22 mouse cellular contexts compared by ENCODE assay signal in genomic region chr3:149387537-149387936, GRCm38 (mm10).
DNase-seq lines count a peak whose midpoint lies in the region; ATAC-seq and TF ChIP-seq lines count a peak whose summit lies in the region.
"Had no signal": no experiment of that assay in that cellular context is flagged by ENCODE, and none has a peak within 500 bp of the region (broad histone marks: within the 10 kb centered on the region; RNA-seq: fewer than 3 reads in every experiment).

No protein-coding gene starts in this region.

- whole genome bisulfite sequencing in lung, embryonic 14.5 days: 32% methylated on average over 3 of the region's 3 CpGs
- 35% methylated on average over 3 of the region's 3 CpGs for WGBS in lung, adult 2 months
- 44% methylated on average over 3 of the region's 3 CpGs for WGBS in thymus, adult 2 months

- H3K9ac ChIP-seq in lung, embryonic 14.5 days: no peak overlapping the region
- H3K9ac ChIP-seq: forebrain, postnatal 0 days; midbrain, embryonic 15.5 days had no signal

- TF ChIP-seq POLR2A in lung, adult 2 months (IDR thresholded peaks at IDR 0.05; ENCODE audit: borderline replicate concordance, extremely low read depth, low read depth, low read length): no peak
- TF ChIP-seq POLR2A in thymus, adult 2 months (IDR thresholded peaks at IDR 0.05; ENCODE audit: control insufficient read depth, extremely low read depth, insufficient read depth, low read length, poor library complexity): no peak

- TF ChIP-seq CTCF in lung, embryonic 14.5 days (IDR thresholded peaks at IDR 0.05; ENCODE audit: low read depth): no peak
- no peak for TF ChIP-seq CTCF in lung, adult 2 months (IDR thresholded peaks at IDR 0.05; ENCODE audit: insufficient read depth, low read length)
- no peak for TF ChIP-seq CTCF in thymus, adult 2 months (IDR thresholded peaks at IDR 0.05; ENCODE audit: borderline replicate concordance, control insufficient read depth, extremely low read depth, insufficient read depth, low read length, poor library complexity)

- 0 out of 2 replicates have a peak, but pooled peaks have one; percentile 31 for ATAC-seq in lung, embryonic 14.5 days (ENCODE audit: insufficient read depth)
- peak; percentile 14 to 39; a peak in 3 of 4 replicates for ATAC-seq in hematopoietic stem cell, adult 5-6 weeks (replicated peaks in 1 of 2; ENCODE audit: insufficient read depth in 1 of 2, low FRiP score in 2 of 2, low TSS enrichment in 1 of 2, low read depth in 1 of 2, poor library complexity in 2 of 2, severe bottlenecking in 2 of 2)
- ATAC-seq: forebrain, postnatal 0 days; midbrain, embryonic 15.5 days had no signal

- H3K9me3 ChIP-seq in lung, embryonic 14.5 days (ENCODE audit: low read depth, low read length): no peaks in the 10 kb centered on the region
- H3K9me3 ChIP-seq: forebrain, embryonic 10.5 days; midbrain, embryonic 15.5 days had no signal

- H3K27ac ChIP-seq in lung, embryonic 14.5 days (ENCODE audit: low read depth): no peak overlapping the region
- no peak overlapping the region for H3K27ac ChIP-seq in thymus, adult 2 months (ENCODE audit: control insufficient read depth, insufficient read depth, low read length)
- H3K27ac ChIP-seq: forebrain, embryonic 10.5 days; left cerebral cortex, adult 2 months; midbrain, embryonic 15.5 days; stomach, postnatal 0 days had no signal

- H3K36me3 ChIP-seq in lung, embryonic 14.5 days (ENCODE audit: insufficient read depth): no peaks in the 10 kb centered on the region
- H3K36me3 ChIP-seq in thymus, adult 2 months (ENCODE audit: control insufficient read depth, insufficient read depth, low read length): no peaks in the 10 kb centered on the region
- H3K36me3 ChIP-seq: forebrain, embryonic 10.5 days; midbrain, embryonic 15.5 days had no signal

- no peak overlapping the region for H3K4me3 ChIP-seq in lung, embryonic 14.5 days (ENCODE audit: low read depth, low read length)
- H3K4me3 ChIP-seq in lung, adult 2 months (replicated peaks; ENCODE audit: extremely low read depth, low read depth, low read length): no peak overlapping the region
- H3K4me3 ChIP-seq in thymus, adult 2 months (ENCODE audit: control insufficient read depth, insufficient read depth, low read length): no peak overlapping the region
- H3K4me3 ChIP-seq: forebrain, embryonic 10.5 days; left cerebral cortex, adult 2 months; midbrain, embryonic 15.5 days; myocyte had no signal

- DNase-seq in lung, embryonic 14.5 days: peak; percentile 37
- no peak for DNase-seq in lung, adult 2 months
- peak; percentile 46 for DNase-seq in embryo, embryonic 10.5 days (ENCODE audit: low spot score)
- no peak for DNase-seq in spleen, postnatal 10 days (ENCODE audit: low spot score in 2 of 2)
- no peak for DNase-seq in c-Kit-positive CD71-positive TER-119-positive erythroid progenitor cells, embryonic 14.5 days (ENCODE audit: low spot score)
- no peak for DNase-seq in thymus, adult 2 months
- DNase-seq: adrenal gland, postnatal 25 days; cerebellum, adult 11-12 months; cerebellum, postnatal 36 days; forebrain, postnatal 0 days; kidney, postnatal 10 days; left cerebral cortex, postnatal 4 days; liver; lung, postnatal 14 days; right cerebral cortex, postnatal 25 days; thymus, postnatal 14 days had no signal

- no peaks in the 10 kb centered on the region for H3K4me1 ChIP-seq in lung, embryonic 14.5 days (ENCODE audit: insufficient read depth)
- no peaks in the 10 kb centered on the region for H3K4me1 ChIP-seq in lung, adult 2 months (ENCODE audit: control insufficient read depth, insufficient read depth, low read length)
- H3K4me1 ChIP-seq in thymus, adult 2 months (replicated peaks; ENCODE audit: control insufficient read depth, insufficient read depth, low read length): no peaks in the 10 kb centered on the region

- no peak overlapping the region for H3K4me2 ChIP-seq in lung, embryonic 14.5 days
- H3K4me2 ChIP-seq: midbrain, embryonic 15.5 days had no signal

- no peaks in the 10 kb centered on the region for H3K27me3 ChIP-seq in lung, embryonic 14.5 days (ENCODE audit: insufficient read depth, low read length)
- H3K27me3 ChIP-seq in thymus, adult 2 months (ENCODE audit: control insufficient read depth, insufficient read depth, low read length): no peaks in the 10 kb centered on the region
- H3K27me3 ChIP-seq: midbrain, embryonic 15.5 days had no signal

Comparison
In these comparisons a context has a peak if more than half of its experiments do, and no peak if none do; other contexts are left out.
1. DNase-seq: peak in lung, embryonic 14.5 days (single experiment) and embryo, embryonic 10.5 days (single experiment); none in lung, adult 2 months (single experiment), spleen, postnatal 10 days (0 of 2), c-Kit-positive CD71-positive TER-119-positive erythroid progenitor cells, embryonic 14.5 days (single experiment) and thymus, adult 2 months (single experiment).